In genomic region chr17:45790959-45791520, GRCm38 (mm10) we compare ENCODE assay signal across 25 mouse cellular contexts. TPM values are rescaled to one million over a fixed set of nuclear protein-coding genes. Genes with fewer than 3 reads are reported as not detected.
DNase-seq lines count a peak whose midpoint lies in the region; ATAC-seq and TF ChIP-seq lines count a peak whose summit lies in the region.
"Had no signal": no experiment of that assay in that cellular context is flagged by ENCODE, and none has a peak within 500 bp of the region (broad histone marks: within the 10 kb centered on the region; RNA-seq: fewer than 3 reads in every experiment).

No protein-coding gene starts in this region.

- H3K27ac ChIP-seq in CH12.LX (ENCODE audit: insufficient read depth, low read depth), result no peak overlapping the region
- peak overlapping the region; percentile 28; the same call in 1 of the 2 replicates for H3K27ac ChIP-seq in embryonic fibroblast, embryonic 13.5 days (ENCODE audit: insufficient read depth, low read length)
- peak overlapping the region; percentile 63; the same call in 1 of the 2 replicates for H3K27ac ChIP-seq in stomach, postnatal 0 days (replicated peaks)
- H3K27ac ChIP-seq: embryonic facial prominence, embryonic 10.5 days; forebrain, embryonic 10.5 days; heart, adult 2 months; heart, embryonic 15.5 days; hindbrain, embryonic 10.5 days; hindbrain, embryonic 14.5 days; intestine, embryonic 15.5 days had no signal

- no peak for TF ChIP-seq CTCF in CH12.LX (conservative IDR thresholded peaks at IDR 0.05 in 1 of 2, IDR thresholded peaks at IDR 0.05 in 1 of 2; ENCODE audit: low read depth in 2 of 2, low read length in 2 of 2)
- TF ChIP-seq CTCF in embryonic fibroblast, embryonic 13.5 days (IDR thresholded peaks at IDR 0.05; ENCODE audit: borderline replicate concordance, insufficient read depth, low read length), result no peak
- TF ChIP-seq CTCF in stomach, postnatal 0 days (IDR thresholded peaks at IDR 0.05; ENCODE audit: low read depth), result no peak

- dilution Hi-C loops in CH12.LX (cut with MboI; ENCODE audit: extremely low pct_ligation_motif_present, extremely low pct_unique_long_range_greater_than_20kb, low sequenced_read_pairs), result no loop called here

- no peak overlapping the region for H3K4me2 ChIP-seq in CH12.LX (ENCODE audit: insufficient read depth, low read depth, poor library complexity, severe bottlenecking)
- H3K4me2 ChIP-seq in stomach, postnatal 0 days (replicated peaks; ENCODE audit: low read depth), result no peak overlapping the region
- H3K4me2 ChIP-seq: heart, embryonic 11.5 days; heart, embryonic 15.5 days; hindbrain, embryonic 14.5 days; intestine, embryonic 15.5 days had no signal

- in situ Hi-C loops in CH12.LX (cut with MboI; ENCODE audit: low pct_ligation_motif_present, low pct_unique_long_range_greater_than_20kb, low sequenced_read_pairs), result no loop called here

- WGBS in stomach, postnatal 0 days, result 67% methylated on average over 8 of the region's 8 CpGs

- no peaks in the 10 kb centered on the region for H3K36me3 ChIP-seq in CH12.LX (replicated peaks in 1 of 2; ENCODE audit: control insufficient read depth in 1 of 2, insufficient read depth in 1 of 2, low read length in 1 of 2)
- no peaks in the 10 kb centered on the region for H3K36me3 ChIP-seq in stomach, postnatal 0 days (ENCODE audit: control insufficient read depth, insufficient read depth, low read length)
- H3K36me3 ChIP-seq: embryonic facial prominence, embryonic 10.5 days; forebrain, embryonic 10.5 days; G1E; heart, embryonic 15.5 days; hindbrain, embryonic 10.5 days; intestine, embryonic 15.5 days had no signal

- H3K4me1 ChIP-seq in CH12.LX (ENCODE audit: control insufficient read depth in 1 of 2, insufficient read depth in 2 of 2), result no peaks in the 10 kb centered on the region
- peaks cover 8% of the 10 kb centered on the region; the same call in 1 of the 2 replicates for H3K4me1 ChIP-seq in embryonic fibroblast, embryonic 13.5 days (ENCODE audit: control insufficient read depth, insufficient read depth, low read length)
- H3K4me1 ChIP-seq in stomach, postnatal 0 days (replicated peaks; ENCODE audit: control insufficient read depth, insufficient read depth), result peaks cover 8% of the 10 kb centered on the region
- H3K4me1 ChIP-seq: heart, embryonic 15.5 days; hindbrain, embryonic 10.5 days had no signal

- no peaks in the 10 kb centered on the region for H3K79me2 ChIP-seq in CH12.LX (replicated peaks; ENCODE audit: control insufficient read depth, extremely low read depth, insufficient read depth, poor library complexity, severe bottlenecking)

- no peak for TF ChIP-seq RAD21 in CH12.LX (IDR thresholded peaks at IDR 0.05; ENCODE audit: low read depth, low read length)

- H3K27me3 ChIP-seq in CH12.LX (replicated peaks), result peaks cover 79% of the 10 kb centered on the region
- no peaks in the 10 kb centered on the region for H3K27me3 ChIP-seq in stomach, postnatal 0 days (ENCODE audit: control insufficient read depth, insufficient read depth, low read length)
- H3K27me3 ChIP-seq: intestine, embryonic 15.5 days had no signal

- ATAC-seq in stomach, postnatal 0 days (ENCODE audit: low FRiP score, low TSS enrichment), result no peak
- ATAC-seq: activated CD4-positive, CD25-positive, alpha-beta regulatory T cell, adult 4 months; forebrain, embryonic 14.5 days; intestine, embryonic 15.5 days had no signal

- no peak overlapping the region for H3K9ac ChIP-seq in CH12.LX (ENCODE audit: insufficient read depth, low read depth)
- no peak overlapping the region for H3K9ac ChIP-seq in stomach, postnatal 0 days (ENCODE audit: low read length)
- H3K9ac ChIP-seq: heart, embryonic 15.5 days; hindbrain, embryonic 14.5 days; intestine, embryonic 15.5 days had no signal

- TF ChIP-seq POLR2A in CH12.LX (IDR thresholded peaks at IDR 0.05; ENCODE audit: low read depth, low read length), result no peak
- no peak for TF ChIP-seq POLR2A in embryonic fibroblast, embryonic 13.5 days (IDR thresholded peaks at IDR 0.05; ENCODE audit: low read depth, low read length)

- H3K4me3 ChIP-seq in CH12.LX (replicated peaks in 1 of 3; ENCODE audit: low read depth in 2 of 3, low read length in 2 of 3, poor library complexity in 1 of 3), result no peak overlapping the region
- no peak overlapping the region for H3K4me3 ChIP-seq in embryonic fibroblast, embryonic 13.5 days (ENCODE audit: insufficient read depth, low read length)
- H3K4me3 ChIP-seq in stomach, postnatal 0 days (ENCODE audit: low read depth, low read length), result no peak overlapping the region
- H3K4me3 ChIP-seq: embryonic facial prominence, embryonic 10.5 days; erythroblast, embryonic 14.5 days; forebrain, embryonic 10.5 days; heart, adult 2 months; heart, embryonic 15.5 days; hindbrain, embryonic 10.5 days; intestine, embryonic 15.5 days had no signal

- TF ChIP-seq EP300 in CH12.LX (IDR thresholded peaks at IDR 0.05; ENCODE audit: low read length), result no peak
- TF ChIP-seq EP300 in stomach, postnatal 0 days (optimal IDR thresholded peaks at IDR 0.05), result no peak

- peaks cover 8% of the 10 kb centered on the region for H3K9me3 ChIP-seq in CH12.LX (replicated peaks; ENCODE audit: low read length)
- no peaks in the 10 kb centered on the region for H3K9me3 ChIP-seq in stomach, postnatal 0 days (ENCODE audit: control insufficient read depth, low read length)
- H3K9me3 ChIP-seq: embryonic facial prominence, embryonic 10.5 days; forebrain, embryonic 10.5 days; heart, embryonic 15.5 days; hindbrain, embryonic 10.5 days; intestine, embryonic 15.5 days had no signal

- peak; percentile 49 to 68 for DNase-seq in adrenal gland, adult (ENCODE audit: inconsistent age in 2 of 2, low spot score in 1 of 2)
- no peak for DNase-seq in adrenal gland, postnatal 4 days (ENCODE audit: low spot score in 2 of 2)
- DNase-seq in CH12.LX (ENCODE audit: extremely low read depth), result no peak
- DNase-seq in stomach, postnatal 0 days (ENCODE audit: low spot score), result no peak
- DNase-seq in urinary bladder, postnatal 14 days (ENCODE audit: low spot score), result no peak
- no peak for DNase-seq in urinary bladder, postnatal 25 days (ENCODE audit: low spot score)
- DNase-seq: adrenal gland, adult 8-10 months; cerebellum, adult 11-12 months; cerebellum, postnatal 10 days; gastrocnemius, postnatal 10 days; heart, adult 2 months had no signal

TF ChIP-seq in CH12.LX, 34 proteins besides CTCF, POLR2A, EP300 and RAD21:
- no peak for TF ChIP-seq TCF12 (IDR thresholded peaks at IDR 0.05; ENCODE audit: low read depth, low read length)
- no peak for TF ChIP-seq BHLHE40 (IDR thresholded peaks at IDR 0.05; ENCODE audit: low read depth, low read length)
- no peak for TF ChIP-seq SMC3 (IDR thresholded peaks at IDR 0.05; ENCODE audit: low read depth, low read length)
- no peak for TF ChIP-seq JUN (IDR thresholded peaks at IDR 0.05; ENCODE audit: insufficient read depth, low read depth, low read length)
- peak; percentile 73 for TF ChIP-seq ELF1 (IDR thresholded peaks at IDR 0.05; ENCODE audit: low read depth, low read length)
- TF ChIP-seq RCOR1 (conservative IDR thresholded peaks at IDR 0.05; ENCODE audit: low read depth, low read length), result no peak

RNA-seq across cellular contexts. Expression of gene 1600014C23Rik, which starts 57.4 kb away (rescaled TPM):
- total RNA-seq in adrenal gland, postnatal 4 days (2021), result not detected
- 0.38 TPM in 1 of 2 replicates, not detected in the other for total RNA-seq in CH12.LX (2012; rRNA removed)
- total RNA-seq in CH12.LX (2014; rRNA removed), result not detected in 2 replicates
- not detected in 2 replicates for polyA plus RNA-seq in CH12.LX (2012; ENCODE audit: insufficient read length, low read depth)
- not detected in 2 replicates for polyA plus RNA-seq in embryonic fibroblast, embryonic 13.5 days (2011; ENCODE audit: insufficient read length, low read depth, missing spikeins)
- not detected in 2 replicates for polyA plus RNA-seq in stomach, postnatal 0 days (2015; fragmentation: Nextera tagmentation; extraction: Ambion mirVana)
- total RNA-seq: adrenal gland, adult 8-10 months; gastrocnemius, postnatal 10 days; gastrocnemius, postnatal 4 days had no signal
- polyA plus RNA-seq: activated CD4-positive, CD25-positive, alpha-beta regulatory T cell, adult 4 months; embryonic facial prominence, embryonic 10.5 days; embryonic facial prominence, embryonic 14.5 days; erythroblast, embryonic 14.5 days; forebrain, embryonic 10.5 days; heart, adult 2 months; hindbrain, embryonic 14.5 days had no signal

Comparison
In these comparisons a context has a peak if more than half of its experiments do, and no peak if none do; other contexts are left out.
1. DNase-seq: peak in adrenal gland, adult (2 of 2); none in adrenal gland, postnatal 4 days (0 of 2), CH12.LX (single experiment), stomach, postnatal 0 days (single experiment), urinary bladder, postnatal 14 days (single experiment) and urinary bladder, postnatal 25 days (single experiment).